Mouse (Mus musculus) hematopoietic stem cell, adult 5-6 weeks (primary cell): ENCODE data around the gene Olfr137. TPM values are rescaled to one million over a fixed set of nuclear protein-coding genes. Genes with fewer than 3 reads are reported as not detected.

Source experiments
- ATAC-seq, 2 experiments: fragments of 125-278 bp in 1 of 2; replicated peaks in 1 of 2; 2 replicates each; pipeline ENCODE4 v1.8.0; 2016 to 2017; ENCODE audit warnings: inconsistent platforms in 2 of 2, mild to moderate bottlenecking in 2 of 2, moderate number of reproducible peaks in 2 of 2, low read depth in 1 of 2, moderate TSS enrichment in 1 of 2; ENCODE audit not compliant: low FRiP score in 2 of 2, poor library complexity in 2 of 2, severe bottlenecking in 2 of 2, insufficient read depth in 1 of 2, low TSS enrichment in 1 of 2
- total RNA-seq: library from RNA; stranded (forward); fragments of 172-1452, 232-1000 nt; gene quantifications from 2 replicates; pipeline ENCODE4 v1.2.3, GENCODE M21; 2017

Olfr137 gene
- total RNA-seq = not detected in 2 replicates

DNA sequence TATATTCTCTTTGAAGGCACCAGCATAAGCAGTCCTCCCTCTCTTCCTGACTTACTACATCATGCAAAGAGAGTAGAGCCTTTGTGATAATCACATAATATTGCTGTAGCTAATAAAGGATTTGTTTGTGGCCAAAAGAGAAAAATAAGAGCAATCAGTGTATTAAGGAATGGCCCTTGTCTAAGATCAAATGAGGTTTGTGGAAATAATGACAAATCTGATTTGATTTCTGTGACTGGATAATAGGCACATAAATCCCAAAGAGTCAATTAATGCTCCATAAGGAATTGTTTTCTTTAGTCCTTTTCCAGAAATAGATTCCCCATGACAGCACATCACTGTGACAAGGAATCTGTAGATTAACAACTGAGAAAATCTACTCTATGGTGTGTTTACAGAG lies at the start of gene Olfr137:
Gene Olfr137 (minus strand): TSS at position 101 of the 400 bp plus-strand sequence.
- no peak for ATAC-seq

DNA sequence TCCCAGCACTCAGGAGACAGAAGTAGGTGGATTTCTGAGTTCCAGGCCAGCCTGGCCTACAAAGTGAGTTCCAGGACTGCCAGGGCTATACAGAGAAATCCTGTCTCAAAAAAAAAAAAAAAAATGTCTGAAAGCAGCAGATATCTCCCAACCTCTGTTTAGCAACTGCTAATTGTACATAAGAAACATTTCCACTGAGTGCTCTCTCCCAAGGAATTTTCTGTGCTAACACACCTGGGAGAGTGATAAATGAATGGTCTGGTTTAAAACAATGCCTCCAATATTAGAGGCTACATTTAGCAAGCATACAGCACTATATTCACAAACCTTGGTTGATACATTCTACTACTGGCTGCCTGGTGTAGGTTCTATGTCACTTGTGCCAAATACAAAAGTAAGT lies 22.2 kb upstream of the Olfr137 start, which contains the start of gene Olfr136:
Gene Olfr136 (plus strand): TSS at position 301 of the 400 bp plus-strand sequence.
- ATAC-seq = no peak

DNA sequence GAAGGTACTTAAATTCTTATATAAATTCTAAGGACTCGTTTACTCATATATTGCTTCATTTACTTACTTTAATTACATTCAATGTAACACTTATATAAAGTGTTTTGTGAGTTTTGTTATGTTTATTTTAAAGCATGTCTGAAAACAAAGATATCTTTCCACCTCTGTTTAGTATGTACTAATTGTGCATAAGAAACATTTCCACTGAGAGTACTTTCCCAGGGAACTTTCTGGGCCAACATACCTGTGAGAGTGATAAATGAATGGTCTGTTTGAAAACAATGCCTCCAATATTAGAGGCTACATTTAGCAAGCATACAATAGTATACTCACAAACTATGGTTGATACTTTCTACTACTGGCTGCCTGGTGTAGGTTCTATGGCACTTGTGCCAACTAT lies 46.6 kb downstream of the Olfr137 start, which contains the start of gene Olfr138:
Gene Olfr138 (plus strand): TSS at position 301 of the 400 bp plus-strand sequence.
- ATAC-seq = no peak

Other genes with a start within 250 kb of the Olfr137 start
- gene Olfr129, start 247.5 kb downstream of the Olfr137 start, total RNA-seq = not detected in 2 replicates
- gene Olfr130, start 243.6 kb downstream of the Olfr137 start, total RNA-seq = not detected in 2 replicates
- gene Olfr131, start 218.9 kb downstream of the Olfr137 start, total RNA-seq = not detected in 2 replicates
- gene Olfr132, start 173.0 kb downstream of the Olfr137 start, total RNA-seq = not detected in 2 replicates
- not detected in 2 replicates for gene Olfr133, start 162.3 kb downstream of the Olfr137 start, total RNA-seq
- gene Olfr134, start 136.2 kb downstream of the Olfr137 start, total RNA-seq = not detected in 2 replicates
- gene Olfr135, start 103.2 kb downstream of the Olfr137 start, total RNA-seq = not detected in 2 replicates
- not detected in 2 replicates for gene Olfr138, start 46.5 kb downstream of the Olfr137 start, total RNA-seq
- gene Olfr136, start 22.3 kb upstream of the Olfr137 start, total RNA-seq = not detected in 2 replicates
- not detected in 2 replicates for gene Esp36, start 112.6 kb upstream of the Olfr137 start, total RNA-seq
- gene Esp34, start 246.6 kb upstream of the Olfr137 start, total RNA-seq = not detected in 2 replicates